Mouse (Mus musculus) layer of hippocampus, postnatal 14 days (tissue): ENCODE results near the gene Myo16. TPM values are rescaled to one million over a fixed set of nuclear protein-coding genes. Genes with fewer than 3 reads are reported as not detected.

ENCODE experiments used
- DNase-seq, 2 experiments: peaks; one replicate each; pipeline ENCODE4 v3.0.0; 2021 to 2022; ENCODE audit warnings: low spot score in 2 of 2, mixed read lengths in 1 of 2
- total RNA-seq, 2 experiments: library from RNA; stranded (reverse); gene quantifications; 2 replicates each; pipeline ENCODE4 v1.2.3; 2021

The Myo16 gene
- total RNA-seq, 2 experiments from 2014 or later, result 50.5 to 51.3 TPM

DNA sequence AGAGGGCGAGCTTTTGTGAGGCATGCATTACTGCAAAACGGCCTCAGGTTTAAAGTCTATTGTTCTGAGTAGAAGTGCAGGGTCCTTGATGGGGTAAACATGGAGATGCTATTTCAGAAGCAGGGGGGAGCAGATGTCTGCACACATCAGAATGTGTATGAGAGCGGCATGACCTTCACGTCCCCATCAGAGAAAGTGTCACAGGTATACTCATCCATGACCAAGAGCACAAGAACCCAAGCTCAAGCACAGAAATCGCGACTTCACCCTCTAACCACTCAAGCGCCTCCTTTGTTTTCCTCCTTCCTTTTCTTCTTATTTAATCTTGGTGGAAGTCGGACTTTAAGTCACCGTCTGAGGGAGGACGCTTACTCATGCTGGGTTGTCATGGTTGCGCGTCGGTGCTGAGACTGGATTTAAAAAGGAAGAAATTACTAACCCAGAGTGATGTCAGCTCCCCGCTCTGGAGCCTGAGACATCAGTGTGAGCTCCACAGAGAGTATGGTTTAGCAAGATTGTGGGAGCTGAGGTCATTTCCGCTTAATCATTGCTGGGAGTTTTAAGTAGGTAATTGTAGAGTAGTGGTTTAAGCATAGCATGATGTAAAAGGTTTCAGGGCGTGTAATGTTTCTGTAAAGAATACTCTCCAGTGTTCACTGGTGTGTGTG, 381.0 kb downstream of the Myo16 start:
- DNase-seq, result peak in 1 of 2 experiments; percentile 34

DNA sequence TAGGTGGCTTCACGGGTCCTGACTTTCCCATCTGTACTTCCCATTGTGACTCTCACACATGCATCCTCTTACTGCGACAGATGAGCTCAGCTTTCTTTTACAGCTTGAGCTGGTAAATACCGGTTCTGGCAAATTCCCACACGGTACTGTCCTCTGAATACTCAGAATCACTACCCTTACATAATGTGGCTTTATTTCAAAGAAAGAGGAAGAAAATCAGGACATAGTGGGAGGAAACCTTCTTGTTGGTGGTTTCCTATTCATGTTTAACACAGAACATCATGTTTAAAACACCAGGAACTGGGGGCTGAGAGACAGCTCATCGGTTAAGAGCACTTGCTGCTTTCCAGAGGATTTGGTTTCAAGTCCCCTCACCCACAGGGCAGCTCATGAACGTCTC, 384.6 kb downstream of the Myo16 start:
- peak in 1 of 2 experiments; percentile 23 for DNase-seq

DNA sequence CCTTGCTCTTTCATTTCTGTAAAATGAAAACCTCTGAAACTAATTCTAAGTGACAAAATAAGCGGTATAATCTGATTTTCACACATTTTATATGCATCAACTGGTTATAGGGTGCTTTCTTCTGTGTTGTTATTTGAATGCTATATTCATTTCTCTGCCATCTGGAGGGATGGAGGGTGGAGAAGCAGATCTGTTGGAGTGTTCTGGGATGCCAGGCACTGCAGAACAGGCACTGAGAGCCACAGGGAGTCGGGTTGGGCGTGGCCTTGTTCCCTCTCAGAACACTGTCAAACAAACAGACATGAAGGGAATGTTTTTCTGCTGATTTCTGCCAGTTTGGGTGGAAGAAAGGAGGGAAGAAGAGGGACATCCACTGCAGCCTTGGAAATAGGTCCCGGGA, 386.0 kb downstream of the Myo16 start:
- no peak for DNase-seq

DNA sequence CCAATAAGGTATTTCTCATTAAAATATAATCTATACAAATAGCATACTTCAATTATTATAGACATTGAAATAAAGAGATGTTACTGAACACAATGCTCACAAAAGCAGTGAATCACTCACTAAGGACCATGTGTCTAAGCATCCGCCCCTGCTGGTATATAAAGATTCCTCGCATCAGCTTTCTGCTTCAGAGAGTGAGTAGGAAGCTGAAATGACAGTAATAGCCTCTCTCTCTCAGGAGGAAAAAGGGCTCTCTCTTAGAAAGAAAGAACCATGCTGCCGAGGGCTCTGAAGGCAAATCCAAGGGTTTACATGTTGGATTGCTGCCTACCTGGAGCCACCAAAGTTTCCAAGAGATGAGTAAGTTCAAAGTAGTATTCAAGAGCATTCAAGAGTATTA, 392.2 kb downstream of the Myo16 start:
- DNase-seq, result no peak

DNA sequence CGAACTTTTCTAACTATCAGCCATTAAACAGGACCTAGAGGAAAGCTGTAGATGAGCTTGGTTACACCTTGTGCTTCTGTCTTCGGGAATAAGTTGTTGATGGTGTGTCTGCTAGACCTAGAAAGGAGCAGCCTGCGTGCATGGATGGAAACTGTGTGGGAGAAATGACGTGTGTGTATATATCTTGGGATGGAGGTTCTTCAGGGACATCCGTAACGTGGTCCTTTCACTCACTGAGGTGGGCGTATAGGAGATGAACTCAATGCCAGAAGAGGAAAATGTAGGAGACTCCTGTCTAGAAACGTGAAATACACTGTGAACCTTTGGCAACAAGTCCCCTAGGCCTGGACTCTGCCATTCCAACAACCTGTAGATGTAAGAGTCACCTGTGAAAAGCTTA, 392.8 kb downstream of the Myo16 start:
- DNase-seq, result no peak

DNA sequence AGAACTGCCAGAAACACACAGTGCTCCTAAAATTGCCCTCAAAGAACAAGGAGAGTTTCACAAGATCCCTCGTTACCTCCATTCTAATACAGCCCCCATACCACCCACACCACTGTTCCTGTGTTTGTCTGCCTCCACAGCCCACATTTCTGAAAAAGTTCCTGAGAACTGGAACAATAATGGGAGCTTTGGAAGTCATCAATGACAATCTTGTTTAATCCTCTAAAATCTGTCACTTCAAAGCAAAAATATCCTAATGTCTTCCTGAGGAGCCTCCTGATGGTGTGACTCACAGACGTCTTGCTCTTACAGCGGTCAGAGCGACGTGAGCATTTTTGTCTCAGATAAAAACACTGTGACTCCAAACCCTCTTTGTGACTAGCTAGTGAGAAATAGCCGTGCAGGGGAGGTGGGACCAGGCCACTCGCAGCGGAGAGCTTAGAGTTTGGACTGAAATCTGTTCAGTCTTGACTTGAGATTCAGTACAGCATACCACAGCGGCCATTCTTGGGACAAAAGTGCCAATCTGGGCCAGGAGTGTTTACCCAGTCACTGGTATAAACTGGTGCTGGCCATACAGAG, 394.4 kb downstream of the Myo16 start:
- no peak for DNase-seq

DNA sequence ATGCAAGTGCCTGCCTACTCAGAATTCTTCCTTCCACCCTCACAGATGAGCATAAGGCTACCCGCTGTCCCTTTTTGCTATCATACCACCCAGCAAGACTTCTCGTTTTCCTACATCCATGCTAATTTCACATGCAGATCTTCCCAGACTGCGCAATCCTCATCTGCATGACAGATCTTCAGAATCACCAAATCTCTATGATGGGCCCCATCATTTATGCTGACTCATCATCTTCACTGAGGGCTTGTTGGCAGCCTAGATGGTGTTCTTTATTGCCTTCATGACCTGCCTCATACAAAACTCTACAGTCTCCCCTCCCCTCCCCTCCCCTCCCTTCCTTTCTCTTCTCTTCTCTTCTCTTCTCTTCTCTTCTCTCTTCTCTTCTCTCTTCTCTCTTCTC, 395.7 kb downstream of the Myo16 start:
- no peak for DNase-seq

DNA sequence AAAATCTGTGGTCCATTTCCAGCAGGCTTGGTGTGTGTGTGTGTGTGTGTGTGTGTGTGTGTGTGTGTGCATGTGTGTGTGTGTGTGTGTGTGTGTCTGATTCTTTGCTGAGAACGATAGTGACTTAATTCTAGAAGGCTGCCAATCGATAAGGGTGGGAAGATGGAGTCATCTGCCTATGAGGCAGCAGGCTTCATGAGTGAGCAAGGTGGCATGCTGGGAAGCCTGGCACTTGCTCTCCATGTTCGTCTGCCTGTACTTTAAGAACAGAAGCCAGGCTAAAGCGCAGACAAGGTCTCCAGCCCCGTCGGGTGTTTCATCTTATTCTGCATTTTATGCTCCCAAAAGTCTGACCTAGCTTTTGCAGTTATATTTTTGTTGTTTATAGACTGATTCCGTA, 404.2 kb downstream of the Myo16 start:
- DNase-seq, result no peak

DNA sequence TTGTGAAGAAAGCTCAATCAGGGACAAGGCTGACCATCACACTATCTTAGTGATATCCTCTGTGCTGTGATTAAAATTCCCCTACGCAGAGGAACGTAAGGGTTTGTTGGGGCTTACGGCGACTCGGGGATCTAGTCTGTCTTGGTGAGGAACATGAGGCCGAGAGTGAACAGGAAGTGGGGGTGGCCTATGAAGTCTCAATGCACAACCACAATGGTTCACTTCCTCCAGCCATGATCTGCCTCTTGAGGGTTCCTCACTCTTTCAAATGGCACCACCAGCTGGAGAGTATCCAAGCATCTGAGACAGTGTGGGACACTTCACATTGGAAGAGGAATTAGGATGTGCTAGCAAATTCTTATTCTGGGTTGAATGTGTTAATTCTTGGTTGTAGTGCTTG, 405.8 kb downstream of the Myo16 start:
- no peak for DNase-seq

DNA sequence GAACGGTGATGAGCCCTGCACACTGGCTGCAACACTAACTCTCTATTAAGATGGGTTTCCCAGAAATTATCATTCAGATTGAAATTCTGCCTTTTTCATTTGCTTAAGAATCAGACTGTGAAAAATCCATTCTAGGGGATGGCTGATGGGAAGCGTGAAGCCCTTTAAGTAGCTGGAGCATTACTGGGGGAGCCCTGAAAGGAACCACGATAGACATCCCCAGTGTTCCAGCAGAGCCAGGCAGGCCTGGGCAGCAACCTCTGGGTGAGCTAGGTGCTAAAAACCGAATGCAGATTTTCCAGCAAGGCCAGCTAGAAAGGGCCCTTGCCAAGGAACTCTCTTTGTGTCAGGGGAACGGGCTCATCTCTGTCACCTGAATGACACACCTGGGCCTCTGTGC, 407.9 kb downstream of the Myo16 start:
- no peak for DNase-seq

DNA sequence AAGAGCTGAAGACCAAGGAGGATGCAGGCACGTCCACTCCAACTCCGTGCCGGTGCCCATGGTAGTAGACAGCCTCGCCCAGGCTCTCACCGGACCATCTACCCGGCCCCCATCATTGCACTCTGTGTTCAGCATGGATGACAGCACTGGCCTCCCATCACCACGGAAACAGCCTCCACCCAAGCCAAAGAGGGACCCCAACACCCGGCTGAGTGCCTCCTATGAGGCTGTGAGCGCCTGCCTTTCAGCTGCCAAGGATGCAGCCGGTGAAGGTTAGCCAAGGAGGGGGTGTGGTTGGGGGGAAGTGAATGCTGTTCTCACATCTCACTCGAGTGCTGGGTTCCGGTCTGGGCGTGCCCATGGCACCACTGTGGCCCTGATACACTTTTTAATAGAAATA, 408.3 kb downstream of the Myo16 start:
- no peak for DNase-seq

DNA sequence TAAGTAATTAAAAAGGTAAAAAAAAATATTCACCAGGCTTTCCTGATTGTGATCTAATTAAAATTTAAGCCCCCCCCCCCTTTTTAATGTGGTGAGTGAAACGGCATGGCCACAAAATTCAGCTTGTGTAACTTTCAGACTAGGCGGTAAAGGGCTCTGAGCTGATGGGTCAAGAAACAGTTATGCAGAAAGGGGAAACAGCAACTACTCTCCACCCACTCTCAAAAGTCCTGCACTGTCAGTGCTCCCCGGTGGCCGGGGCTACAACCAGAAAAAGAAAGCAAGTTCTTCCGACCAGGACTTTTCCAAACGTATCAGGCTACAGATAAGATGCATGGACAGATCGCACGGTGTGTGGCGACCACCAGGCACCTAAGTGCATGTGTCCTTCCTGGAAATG, 408.9 kb downstream of the Myo16 start:
- no peak for DNase-seq

DNA sequence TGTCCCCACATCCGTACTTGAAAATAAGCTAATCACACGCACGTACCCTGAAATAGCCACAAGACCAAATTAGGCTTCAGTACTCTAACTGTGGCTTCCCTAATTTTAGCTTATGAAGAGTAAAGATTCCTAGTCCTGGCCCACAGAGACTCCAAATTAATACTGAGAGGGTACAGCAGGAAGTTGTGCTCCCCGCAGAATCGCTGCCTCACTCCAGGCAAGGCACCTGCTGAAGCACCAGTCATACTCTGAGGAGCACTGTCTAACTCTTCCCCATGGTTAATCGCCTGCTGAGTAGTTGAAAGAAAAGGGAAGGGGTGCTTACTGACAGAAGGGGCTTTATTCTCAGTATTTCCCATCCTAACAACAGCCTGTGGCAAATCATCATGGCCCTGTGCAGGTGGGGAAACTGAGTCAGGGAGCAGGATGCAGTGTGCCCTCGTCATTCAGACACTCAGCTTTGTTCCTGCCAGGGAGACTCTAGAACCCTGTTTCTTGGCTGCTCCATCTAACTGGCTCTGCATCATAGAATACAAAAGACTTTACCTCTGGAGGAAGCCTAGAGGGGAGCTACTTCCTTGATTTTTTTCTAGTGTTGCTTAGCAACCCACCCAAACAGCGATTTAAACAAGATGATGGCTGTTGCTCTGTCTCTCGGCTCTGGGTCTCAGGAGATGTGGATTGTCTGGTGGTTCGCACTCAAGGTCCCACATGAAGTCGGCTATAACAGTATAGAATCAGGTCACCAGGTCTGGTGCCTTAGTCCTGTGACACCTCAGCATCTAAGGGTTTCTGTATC, 411.7 kb downstream of the Myo16 start:
- no peak for DNase-seq

DNA sequence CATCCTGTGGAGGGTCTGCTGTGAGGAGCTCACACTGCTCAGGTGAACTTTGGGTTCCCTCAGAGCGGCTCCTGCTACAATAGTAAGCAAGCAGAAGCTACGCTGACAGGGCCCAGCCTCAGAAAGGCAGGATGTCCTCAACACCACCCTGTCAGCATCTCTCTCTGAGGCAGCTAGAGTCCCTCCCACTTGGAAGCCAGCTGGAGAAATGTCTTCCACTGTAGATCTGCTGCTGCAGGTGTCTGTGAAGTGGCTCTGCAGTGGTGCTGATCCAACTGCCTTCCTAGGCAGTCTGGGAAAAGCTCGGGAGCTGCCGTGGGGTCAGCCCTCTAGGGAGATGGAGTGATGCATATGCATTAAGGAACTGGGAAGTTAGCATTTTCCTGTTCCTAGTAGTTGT, 414.7 kb downstream of the Myo16 start:
- DNase-seq, result no peak

DNA sequence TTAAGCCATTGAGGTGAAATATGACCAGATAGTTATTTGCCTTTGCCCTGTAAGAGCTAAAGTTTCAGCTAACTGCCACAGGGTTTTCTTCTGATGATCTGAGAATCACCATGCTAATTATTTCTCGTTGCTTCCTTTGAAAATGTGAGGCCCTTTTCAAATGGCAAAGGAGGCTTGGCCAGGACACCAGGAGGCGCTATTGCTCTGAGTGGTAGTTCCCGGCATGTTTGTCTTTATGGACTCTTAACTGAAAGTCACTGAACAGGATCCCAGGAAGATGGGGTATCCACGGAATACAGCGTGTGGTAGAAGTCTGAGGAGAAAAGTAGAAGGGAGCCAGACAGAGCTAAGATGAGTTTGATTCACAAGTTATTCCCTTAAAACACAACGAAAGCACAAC, 420.4 kb downstream of the Myo16 start:
- DNase-seq, result peak; percentile 71 to 86

DNA sequence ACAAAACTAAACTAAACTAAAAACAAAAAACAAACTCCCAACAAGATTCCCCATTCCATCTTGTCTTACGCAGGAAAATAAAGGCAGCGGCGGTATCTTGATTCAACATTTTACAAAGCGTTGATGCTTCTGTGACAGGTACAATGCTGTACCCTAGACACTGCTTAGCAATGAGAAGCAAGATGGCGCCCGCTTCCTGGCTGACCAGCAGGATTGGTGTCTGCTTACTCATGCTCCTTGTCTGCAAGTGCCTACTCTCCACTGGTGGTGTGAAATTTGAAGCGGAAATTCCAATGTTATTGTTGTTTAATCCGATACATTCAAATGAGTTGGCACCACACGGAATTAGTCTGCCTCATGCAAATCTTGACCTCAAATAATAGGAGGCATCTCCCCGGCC, 421.5 kb downstream of the Myo16 start:
- DNase-seq, result no peak

DNA sequence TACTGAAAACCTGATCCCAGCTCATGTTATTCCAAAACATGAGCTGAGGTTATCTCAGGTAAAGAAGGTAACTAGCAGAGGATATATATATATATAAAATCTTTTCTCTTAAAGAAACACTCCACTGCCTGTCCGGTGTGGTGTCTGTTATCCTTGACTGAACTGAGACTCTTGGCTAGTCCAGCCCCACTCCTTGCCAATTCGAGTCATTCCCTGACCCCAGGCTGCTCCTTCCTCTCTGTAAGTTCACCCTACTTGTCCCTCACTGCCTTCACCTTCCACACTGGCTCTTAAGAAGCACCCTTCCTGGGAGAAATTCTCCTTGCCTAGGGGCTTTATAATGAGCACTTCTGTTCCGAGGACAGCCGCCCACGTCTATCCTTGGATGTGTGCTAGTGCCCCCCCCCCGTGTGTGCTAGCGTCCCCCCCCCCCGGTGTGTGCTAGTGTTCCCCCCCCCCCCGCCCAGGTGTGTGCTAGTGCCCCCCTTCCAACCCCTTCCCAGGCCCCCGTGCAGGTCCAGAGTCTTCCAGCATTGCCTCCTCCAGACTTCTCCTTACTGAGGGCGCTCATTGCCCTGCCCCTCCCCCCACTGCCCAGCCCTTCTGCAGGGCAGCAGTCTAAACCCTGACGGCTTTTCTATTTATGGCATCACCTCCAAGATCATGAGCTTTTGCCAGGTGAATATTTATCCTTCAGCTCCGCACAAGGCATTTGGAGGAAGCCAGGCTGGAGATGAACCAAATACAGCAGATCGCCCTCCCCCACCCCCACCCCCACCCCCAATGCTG, 433.4 kb downstream of the Myo16 start:
- no peak for DNase-seq

DNA sequence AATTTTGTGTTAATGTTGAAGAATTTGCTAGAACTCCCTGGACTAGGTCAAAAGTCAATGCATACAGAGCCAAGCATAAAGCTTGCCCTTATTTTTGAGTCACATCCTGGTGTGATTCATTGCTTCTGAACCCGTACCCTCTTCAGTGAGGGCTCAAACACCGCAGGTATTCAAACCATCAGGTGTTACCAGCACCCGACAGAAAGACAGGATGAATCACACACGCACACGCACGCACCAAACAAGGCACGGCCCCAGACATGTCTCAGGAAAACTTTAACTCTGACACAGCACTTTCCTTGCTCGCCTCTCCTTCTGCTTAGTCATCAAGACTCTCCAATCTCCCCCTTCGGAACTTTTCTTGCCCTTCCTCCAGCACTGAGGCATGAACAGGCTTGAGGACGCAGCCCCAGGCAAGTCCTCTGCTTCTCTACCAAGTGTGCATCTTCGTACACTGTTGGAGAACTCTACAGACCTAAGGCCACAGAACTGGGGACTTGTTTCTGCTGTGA, 435.8 kb downstream of the Myo16 start:
- no peak for DNase-seq

DNA sequence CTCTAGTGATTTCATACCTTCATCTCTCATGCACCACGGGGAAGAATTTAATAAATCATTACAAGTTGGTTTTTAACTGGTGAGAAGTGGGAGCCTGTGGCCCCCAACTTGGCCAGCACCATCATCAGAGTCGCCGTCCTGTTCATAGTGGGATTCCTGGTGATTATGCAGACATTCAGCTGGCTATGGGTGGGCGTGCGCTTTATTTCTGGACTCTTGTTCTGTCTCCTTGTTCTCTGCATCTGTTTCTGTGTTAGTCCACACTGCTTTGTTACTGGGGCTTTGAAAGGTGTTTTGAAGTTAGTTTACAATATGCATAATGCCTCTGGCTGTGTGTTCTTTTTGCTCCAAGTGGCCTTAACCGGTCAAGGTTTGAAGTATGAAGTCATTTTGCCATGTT, 439.2 kb downstream of the Myo16 start:
- DNase-seq, result no peak

DNA sequence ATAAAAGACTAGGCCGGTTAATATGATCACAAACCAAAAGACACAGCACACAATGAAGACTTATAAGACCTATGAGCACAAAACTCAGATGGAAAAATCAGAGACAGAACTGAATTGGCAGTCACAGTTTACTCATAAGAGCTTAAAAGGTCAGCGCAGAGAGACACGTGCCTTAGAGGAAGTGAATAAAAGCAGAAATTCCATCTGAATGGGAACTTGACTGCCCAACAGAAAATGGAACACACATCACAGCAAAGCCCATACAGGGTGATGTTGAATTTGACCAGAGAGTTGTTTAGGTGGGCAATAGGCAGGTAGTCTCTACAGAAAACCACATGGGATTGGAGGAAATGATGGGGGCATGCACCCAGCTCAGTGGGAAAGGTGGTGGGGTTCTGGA, 442.6 kb downstream of the Myo16 start:
- DNase-seq, result no peak

DNA sequence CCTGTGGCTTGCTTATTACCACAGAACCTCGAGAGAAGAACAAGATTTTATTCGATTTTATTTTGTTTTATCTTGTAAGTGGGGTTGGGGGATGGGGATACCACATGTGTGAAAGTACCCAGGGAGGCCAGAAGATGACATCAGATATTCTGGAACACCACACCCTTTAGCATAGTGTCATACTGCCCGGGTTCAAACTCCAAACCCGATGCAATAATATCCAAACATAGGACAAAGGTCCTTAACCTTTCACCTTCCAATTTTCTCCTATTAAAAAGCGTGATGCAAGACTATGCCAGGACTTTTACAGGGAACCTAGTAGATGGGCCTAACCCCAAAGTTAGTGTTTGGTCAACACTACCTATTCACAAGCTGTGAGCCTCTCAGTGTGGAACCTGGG, 443.9 kb downstream of the Myo16 start:
- no peak for DNase-seq

DNA sequence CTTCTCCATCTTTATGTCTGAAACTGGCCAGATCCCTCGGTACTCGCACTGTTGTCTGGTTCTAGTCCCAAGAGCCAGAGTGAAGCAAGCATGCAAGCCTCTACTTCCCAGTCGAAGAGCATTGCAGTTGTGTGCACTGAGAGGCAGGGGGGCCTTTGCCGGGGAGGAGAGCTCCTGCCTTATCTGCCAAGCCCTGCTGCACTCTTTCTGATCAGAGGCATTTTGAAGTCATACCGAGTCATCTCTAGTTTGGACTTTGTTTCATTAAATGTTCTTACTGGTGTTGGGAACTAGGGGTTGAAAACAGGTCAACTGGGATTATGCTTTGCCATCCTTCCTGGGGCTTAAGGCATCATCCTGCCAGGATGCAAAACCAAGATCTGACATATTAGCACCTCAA, 445.2 kb downstream of the Myo16 start:
- no peak for DNase-seq
